Mouse (Mus musculus) MEL (cell line): ENCODE results near the gene Ppt2. TPM values are rescaled to one million over a fixed set of nuclear protein-coding genes. Genes with fewer than 3 reads are reported as not detected.

Experiments
- DNase-seq: peaks from one replicate; pipeline ENCODE4 v3.0.0; 2011; ENCODE audit warnings: low read depth, low spot score
- H3K27ac ChIP-seq: 2 replicates; pipeline ENCODE4 v1.5.1; 2012; ENCODE audit warnings: low read depth, mild to moderate bottlenecking, control low read depth, low read length, moderate library complexity; ENCODE audit not compliant: control insufficient read depth
- H3K27me3 ChIP-seq, 2 experiments: fragments of 150-350 bp in 1 of 2; sonication (generic) in 1 of 2; 2 replicates each; pipeline ENCODE4 v1.6.1; 2012; ENCODE audit warnings: low read length in 2 of 2, mild to moderate bottlenecking in 2 of 2, improper control_type of control experiment in 1 of 2, moderate library complexity in 1 of 2; ENCODE audit not compliant: insufficient read depth in 2 of 2, control insufficient read depth in 1 of 2
- H3K36me3 ChIP-seq, 2 experiments: 2 replicates each; pipeline ENCODE4 v1.6.1; 2012 to 2014; ENCODE audit warnings: low read length in 2 of 2, improper control_type of control experiment in 1 of 2, inconsistent platforms in 1 of 2, mild to moderate bottlenecking in 1 of 2; ENCODE audit not compliant: insufficient read depth in 2 of 2, control insufficient read depth in 1 of 2
- H3K4me1 ChIP-seq, 2 experiments: fragments of 150-350 bp in 1 of 2; sonication (generic) in 1 of 2; 2 replicates each; pipeline ENCODE4 v1.6.1; 2012; ENCODE audit warnings: low read length in 2 of 2, improper control_type of control experiment in 1 of 2, mild to moderate bottlenecking in 1 of 2; ENCODE audit not compliant: insufficient read depth in 2 of 2, control insufficient read depth in 1 of 2
- H3K4me3 ChIP-seq, 2 experiments: fragments of 150-350 bp in 1 of 2; sonication (generic) in 1 of 2; 2 replicates each; pipeline ENCODE4 v1.5.1; 2012; ENCODE audit warnings: low read depth in 2 of 2, low read length in 2 of 2, mild to moderate bottlenecking in 2 of 2, moderate library complexity in 2 of 2, control low read depth in 1 of 2, improper control_type of control experiment in 1 of 2; ENCODE audit not compliant: control insufficient read depth in 1 of 2, insufficient read depth in 1 of 2
- H3K79me2 ChIP-seq: 2 replicates; pipeline ENCODE4 v1.6.1; 2012; ENCODE audit warnings: mild to moderate bottlenecking, low read length, moderate library complexity; ENCODE audit not compliant: control insufficient read depth, poor library complexity, insufficient read depth
- H3K9ac ChIP-seq: 2 replicates; pipeline ENCODE4 v1.6.1; 2012; ENCODE audit warnings: low read depth, mild to moderate bottlenecking, control low read depth, low read length, moderate library complexity; ENCODE audit not compliant: control insufficient read depth, poor library complexity, severe bottlenecking
- H3K9me3 ChIP-seq: fragments of 150-350 bp; sonication (generic); replicated peaks from 2 replicates; pipeline ENCODE4 v1.6.1; 2012; ENCODE audit warnings: mild to moderate bottlenecking, low read length, improper control_type of control experiment, moderate library complexity; ENCODE audit not compliant: insufficient read depth
- CHD2 ChIP-seq: IDR thresholded peaks from 2 replicates; pipeline ENCODE4 v1.6.1; 2011; ENCODE audit warnings: low read length, improper control_type of control experiment
- ELF1 ChIP-seq: IDR thresholded peaks from 2 replicates; pipeline ENCODE4 v1.6.1; 2014; ENCODE audit warnings: low read depth, mild to moderate bottlenecking, inconsistent platforms, low read length, improper control_type of control experiment, moderate library complexity
- EP300 ChIP-seq, 2 experiments: IDR thresholded peaks; 2 replicates each; pipeline ENCODE4 v1.6.1; 2011; ENCODE audit warnings: improper control_type of control experiment in 2 of 2, low read length in 2 of 2, low read depth in 1 of 2, mild to moderate bottlenecking in 1 of 2
- ETS1 ChIP-seq: IDR thresholded peaks from 2 replicates; pipeline ENCODE4 v1.6.1; 2012; ENCODE audit warnings: low read depth, mild to moderate bottlenecking, inconsistent platforms, low read length, improper control_type of control experiment, moderate library complexity
- GATA1 ChIP-seq: IDR thresholded peaks from 2 replicates; pipeline ENCODE4 v1.6.1; 2011; ENCODE audit warnings: low read depth, low read length, improper control_type of control experiment
- HCFC1 ChIP-seq: IDR thresholded peaks from 2 replicates; pipeline ENCODE4 v1.6.1; 2012; ENCODE audit warnings: low read depth, mild to moderate bottlenecking, inconsistent platforms, low read length, improper control_type of control experiment, moderate library complexity
- JUND ChIP-seq: IDR thresholded peaks from 2 replicates; pipeline ENCODE4 v1.6.1; 2011; ENCODE audit warnings: low read depth, mild to moderate bottlenecking, improper control_type of control experiment, low read length
- KAT2A ChIP-seq: conservative IDR thresholded peaks from 2 replicates; pipeline ENCODE4 v1.6.1; 2012; ENCODE audit warnings: low read depth, low read length, improper control_type of control experiment, inconsistent platforms
- MAFK ChIP-seq: IDR thresholded peaks from 2 replicates; pipeline ENCODE4 v1.6.1; 2011; ENCODE audit warnings: low read depth, mild to moderate bottlenecking, low read length, improper control_type of control experiment, borderline replicate concordance
- MAZ ChIP-seq: IDR thresholded peaks from 2 replicates; pipeline ENCODE4 v1.6.1; 2012; ENCODE audit warnings: low read depth, mild to moderate bottlenecking, inconsistent platforms, low read length, improper control_type of control experiment
- MXI1 ChIP-seq: IDR thresholded peaks from 2 replicates; pipeline ENCODE4 v1.6.1; 2011; ENCODE audit warnings: mild to moderate bottlenecking, low read depth, low read length, improper control_type of control experiment
- MYB ChIP-seq: IDR thresholded peaks from 2 replicates; pipeline ENCODE4 v1.6.1; 2011; ENCODE audit warnings: mild to moderate bottlenecking, low read depth, low read length, improper control_type of control experiment
- MYC ChIP-seq: IDR thresholded peaks from 2 replicates; pipeline ENCODE4 v1.6.1; 2011; ENCODE audit warnings: low read depth, mild to moderate bottlenecking, low read length, improper control_type of control experiment, moderate library complexity
- NRF1 ChIP-seq: IDR thresholded peaks from 2 replicates; pipeline ENCODE4 v1.6.1; 2014; ENCODE audit warnings: low read depth, mild to moderate bottlenecking, inconsistent platforms, low read length, improper control_type of control experiment, moderate library complexity; ENCODE audit not compliant: poor library complexity, insufficient read depth, severe bottlenecking
- RCOR1 ChIP-seq: IDR thresholded peaks from 2 replicates; pipeline ENCODE4 v1.6.1; 2012; ENCODE audit warnings: low read depth, mild to moderate bottlenecking, inconsistent platforms, low read length, improper control_type of control experiment
- SIN3A ChIP-seq: IDR thresholded peaks from 2 replicates; pipeline ENCODE4 v1.6.1; 2012; ENCODE audit warnings: low read length, improper control_type of control experiment, inconsistent platforms
- SMC3 ChIP-seq: IDR thresholded peaks from 2 replicates; pipeline ENCODE4 v1.6.1; 2011; ENCODE audit warnings: low read depth, low read length, improper control_type of control experiment
- TAL1 ChIP-seq: IDR thresholded peaks from 2 replicates; pipeline ENCODE4 v1.6.1; 2012; ENCODE audit warnings: mild to moderate bottlenecking, inconsistent platforms, low read length, moderate library complexity, mixed read lengths
- TCF12 ChIP-seq: IDR thresholded peaks from 2 replicates; pipeline ENCODE4 v1.6.1; 2014; ENCODE audit warnings: low read depth, mild to moderate bottlenecking, inconsistent platforms, low read length, improper control_type of control experiment, moderate library complexity
- UBTF ChIP-seq: IDR thresholded peaks from 2 replicates; pipeline ENCODE4 v1.6.1; 2012; ENCODE audit warnings: low read depth, mild to moderate bottlenecking, inconsistent platforms, low read length, improper control_type of control experiment, moderate library complexity, borderline replicate concordance; ENCODE audit not compliant: insufficient read depth
- ZKSCAN1 ChIP-seq: IDR thresholded peaks from 2 replicates; pipeline ENCODE4 v1.6.1; 2012; ENCODE audit warnings: low read depth, mild to moderate bottlenecking, inconsistent platforms, low read length, improper control_type of control experiment, moderate library complexity
- ZMIZ1 ChIP-seq: IDR thresholded peaks from 2 replicates; pipeline ENCODE4 v1.6.1; 2012; ENCODE audit warnings: low read depth, mild to moderate bottlenecking, inconsistent platforms, low read length, improper control_type of control experiment, moderate library complexity
- ZNF384 ChIP-seq: IDR thresholded peaks from 2 replicates; pipeline ENCODE4 v1.6.1; 2012; ENCODE audit warnings: low read depth, mild to moderate bottlenecking, inconsistent platforms, low read length, improper control_type of control experiment
- polyA plus RNA-seq, 2 experiments: library from polyadenylated mRNA; stranded (reverse) in 1 of 2; unstranded in 1 of 2; fragments of >175 nt in 1 of 2; fragments of >200 nt in 1 of 2; gene quantifications; 2 replicates each; pipeline versions ENCODE4 v1.2.1 to v1.2.4; 2012; ENCODE audit warnings: low replicate concordance in 2 of 2, low read depth in 1 of 2; ENCODE audit not compliant: insufficient read length in 2 of 2, insufficient read depth in 1 of 2, missing spikeins in 1 of 2
- total RNA-seq: library from RNA; depleted of rRNA; stranded (reverse); fragments of 300-350 nt; gene quantifications from 2 replicates; pipeline ENCODE4 v1.2.3, GENCODE M21; 2012

Ppt2 gene
- total and polyA plus RNA-seq, 3 experiments: 29.2 to 147 (median 67.1) TPM

DNA sequence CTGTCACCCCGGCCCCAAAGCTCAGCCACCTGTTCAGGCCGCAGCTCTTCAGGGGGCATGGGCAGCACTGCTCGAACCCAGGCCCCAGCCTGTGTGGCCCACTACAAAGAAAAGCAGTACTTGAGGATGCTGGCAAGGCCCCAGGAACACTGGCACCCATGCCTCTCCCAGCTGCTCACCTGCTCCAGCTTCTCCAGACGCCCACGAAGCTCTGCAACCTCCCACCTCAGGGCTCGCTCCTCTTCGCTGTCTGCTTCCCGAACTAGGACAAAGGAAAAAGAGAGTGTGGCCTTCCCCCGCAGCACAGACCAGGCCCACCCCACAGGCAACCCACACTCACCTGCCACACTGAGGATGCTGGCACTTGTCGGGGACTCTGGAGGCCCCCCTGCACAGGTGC lies 14.5 kb downstream of the Ppt2 start:
- H3K27me3 ChIP-seq: no peaks in the 10 kb centered on the region
- H3K36me3 ChIP-seq: peaks cover 0 to 13% of the 10 kb centered on the region in 2 experiments; a peak in 2 of 4 replicates
- TF ChIP-seq ZKSCAN1 (no peak), ZMIZ1 (0 out of 2 replicates have a peak, but pooled peaks have one; percentile 3)
- no peaks in the 10 kb centered on the region for H3K9me3 ChIP-seq
- peaks cover 6 to 20% of the 10 kb centered on the region in 2 experiments; a peak in 3 of 4 replicates for H3K4me1 ChIP-seq
- DNase-seq: no peak
- peaks cover 4% of the 10 kb centered on the region; the same call in 1 of the 2 replicates for H3K79me2 ChIP-seq
- H3K9ac ChIP-seq: peak overlapping the region; percentile 19; the same call in 1 of the 2 replicates
- peak overlapping the region; percentile 91 for H3K27ac ChIP-seq
- no peak overlapping the region for H3K4me3 ChIP-seq

DNA sequence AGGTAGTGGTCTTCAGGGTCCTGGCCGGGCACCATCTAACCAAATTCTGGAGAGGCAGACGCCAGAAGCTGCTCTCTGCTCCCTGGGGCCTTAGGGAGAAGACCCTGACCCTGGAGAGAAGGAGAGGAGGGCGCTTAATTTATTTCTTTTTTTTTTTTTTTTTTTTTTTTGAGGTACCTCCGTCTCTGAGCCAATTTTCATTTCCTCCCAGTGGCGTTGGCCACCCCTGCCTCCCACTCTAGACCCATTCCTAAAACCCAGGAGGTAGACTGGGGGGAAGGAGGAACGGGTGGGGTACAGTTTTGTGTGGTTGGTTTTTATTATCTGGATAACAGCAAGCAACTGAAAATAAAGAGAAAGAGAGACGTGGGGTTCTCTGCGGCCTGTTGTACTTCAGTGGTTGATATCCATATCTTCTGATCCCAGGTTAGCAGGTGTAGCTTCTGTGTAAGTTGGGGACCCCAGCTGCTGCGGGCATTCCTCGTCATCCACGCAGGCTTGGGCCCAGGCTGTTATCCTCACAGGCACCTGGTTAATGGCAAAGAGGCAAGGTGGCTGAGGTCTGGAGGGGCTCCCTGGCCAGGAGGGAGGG lies 15.2 kb downstream of the Ppt2 start:
- H3K36me3 ChIP-seq: peaks cover 0 to 16% of the 10 kb centered on the region in 2 experiments; a peak in 2 of 4 replicates
- no peaks in the 10 kb centered on the region for H3K9me3 ChIP-seq
- peaks cover 7 to 27% of the 10 kb centered on the region in 2 experiments; a peak in 3 of 4 replicates for H3K4me1 ChIP-seq
- H3K9ac ChIP-seq: peak overlapping the region; percentile 48
- TF ChIP-seq ETS1 (peak; percentile 91), MAFK (peak; percentile 20; the same call in 1 of the 2 replicates), HCFC1 (0 out of 2 replicates have a peak, but pooled peaks have one; percentile 39), MXI1 (peak; percentile 61), EP300 (IDR thresholded peaks at IDR 0.05; ENCODE audit: low read depth in 1 of 2, low read length in 2 of 2) (peak; percentile 90 to 96), KAT2A (0 out of 2 replicates have a peak, but pooled peaks have one; percentile 19), MYB (peak; percentile 92), MAZ (peak; percentile 86), SIN3A (peak; percentile 80), GATA1 (peak; percentile 83), TAL1 (peak; percentile 94), SMC3 (peak; percentile 2; the same call in 1 of the 2 replicates), ZNF384 (peak; percentile 94), MYC (0 out of 2 replicates have a peak, but pooled peaks have one; percentile 15), RCOR1 (peak; percentile 69), CHD2 (no peak), JUND (no peak), NRF1 (no peak), UBTF (no peak), ZKSCAN1 (no peak; the same call in 1 of the 2 replicates), ELF1 (no peak), TCF12 (peak; percentile 98)
- H3K27ac ChIP-seq: peak overlapping the region; percentile 91
- DNase-seq: peak; percentile 87
- H3K79me2 ChIP-seq: peaks cover 11% of the 10 kb centered on the region; the same call in 1 of the 2 replicates
- H3K27me3 ChIP-seq: no peaks in the 10 kb centered on the region
- H3K4me3 ChIP-seq: no peak overlapping the region
